Mouse (Mus musculus) adrenal gland, postnatal 14 days (tissue): ENCODE measurements around the gene Lpin3. TPM values are rescaled to one million over a fixed set of nuclear protein-coding genes. Genes with fewer than 3 reads are reported as not detected.
A peak's percentile ranks its signal among the peaks of the same experiment; 100 is the strongest.

ENCODE experiments used
- DNase-seq: peaks from one replicate; pipeline ENCODE4 v3.0.0; 2021; ENCODE audit warnings: mixed read lengths
- long read RNA-seq, 2 experiments: library from polyadenylated mRNA; stranded (forward); transcript quantifications; one replicate each; pipeline ENCODE4 v2.0.0; 2021
- total RNA-seq: library from RNA; stranded (reverse); gene quantifications from 2 replicates; pipeline ENCODE4 v1.2.3, GENCODE M21; 2021

The Lpin3 gene
- total RNA-seq = 36.2 and 42.1 TPM in 2 replicates
- long read RNA-seq, experiment 1, transcript Lpin3-203 (20 exons, 3,470 nt) = major isoform, 50 of 80 reads
- long read RNA-seq, experiment 1, partial matches to known transcripts = 13 of 80 reads
- long read RNA-seq, experiment 1, other reads (novel, unspliced or antisense) = 17 of 80 reads
- long read RNA-seq, experiment 2, transcript Lpin3-203 (20 exons, 3,470 nt) = major isoform, 22 of 38 reads
- long read RNA-seq, experiment 2, partial matches to known transcripts = 9 of 38 reads
- long read RNA-seq, experiment 2, other reads (novel, unspliced or antisense) = 7 of 38 reads

DNA sequence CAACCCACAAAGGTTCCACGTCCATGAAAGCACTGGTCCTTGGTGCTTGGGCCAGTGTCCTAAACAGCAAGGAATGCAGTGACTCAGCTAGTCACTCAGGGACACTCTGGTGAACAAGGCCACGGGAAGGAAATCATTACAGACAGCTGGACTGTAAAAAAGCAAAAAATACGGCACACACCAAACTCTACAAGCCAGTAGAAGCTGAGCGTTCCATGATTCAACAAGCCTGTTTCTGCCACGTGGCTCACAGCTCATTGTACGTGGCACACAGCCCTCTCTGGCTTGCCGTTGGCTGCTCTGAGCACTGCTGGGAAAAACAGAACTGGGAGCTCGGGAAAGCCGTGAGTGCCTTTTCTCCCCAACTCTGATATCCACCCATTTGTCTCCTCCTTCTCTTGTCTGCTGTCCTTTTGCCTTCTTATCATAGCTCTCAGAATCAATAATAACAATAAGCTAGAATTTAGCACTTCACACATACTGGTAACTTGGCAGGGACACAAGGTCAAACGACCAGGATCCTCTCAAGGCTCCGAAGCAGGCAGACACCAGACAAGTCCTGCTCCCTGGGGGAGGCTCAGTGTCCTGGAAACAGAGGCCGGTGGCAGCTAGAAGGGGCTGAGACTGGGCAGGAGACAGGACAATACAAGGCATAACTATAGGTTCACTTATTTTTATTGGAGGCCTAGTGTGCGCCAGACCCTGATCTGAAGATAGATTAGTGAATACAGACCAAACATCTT, at the start of gene Lpin3:
Lpin3 (plus strand) TSS at position 218 of the 743 bp plus-strand sequence.
- DNase-seq = peak; percentile 83

DNA sequence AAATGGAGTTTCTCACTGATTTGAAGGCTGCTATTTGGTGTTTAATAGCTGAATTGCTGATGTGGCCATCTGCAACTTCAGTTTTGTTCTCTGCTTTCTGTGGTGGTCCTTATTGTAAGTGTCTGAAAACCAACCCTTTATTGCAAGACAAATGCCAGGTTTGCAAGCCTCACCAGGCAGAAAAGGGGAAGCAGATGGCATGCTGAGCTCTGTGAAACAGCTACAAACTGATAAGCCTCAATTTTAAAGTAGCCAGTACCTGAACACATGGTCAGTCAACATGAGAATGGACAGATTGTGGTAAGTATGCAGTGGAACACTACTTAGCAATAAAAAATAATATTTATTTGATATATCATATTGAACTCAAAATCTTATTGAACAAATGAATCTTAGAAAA, 39.6 kb upstream of the Lpin3 start:
- DNase-seq = no peak

DNA sequence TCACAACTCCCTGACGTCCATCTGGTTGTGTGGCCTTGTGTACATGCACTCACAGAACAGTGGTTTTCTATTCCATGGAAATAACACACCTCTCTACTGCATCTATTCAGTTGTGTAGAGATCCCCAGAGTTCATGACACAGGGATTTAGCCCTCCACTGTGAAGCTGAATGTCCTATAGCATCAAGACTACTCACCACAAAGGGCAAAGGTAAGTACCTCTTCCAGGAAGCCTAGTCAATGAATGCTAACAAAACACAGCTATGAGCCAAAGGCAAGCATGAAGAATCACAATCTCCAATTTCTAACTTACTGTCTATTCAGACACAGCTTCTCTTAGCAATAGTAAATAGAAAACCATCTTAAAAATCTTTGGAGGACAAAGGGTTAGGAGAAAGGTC, 32.8 kb upstream of the Lpin3 start:
- DNase-seq = no peak

GRCm38 (mm10) chr2:160848186-160848585, 32.3 kb upstream of the Lpin3 start:
- no peak for DNase-seq

DNA sequence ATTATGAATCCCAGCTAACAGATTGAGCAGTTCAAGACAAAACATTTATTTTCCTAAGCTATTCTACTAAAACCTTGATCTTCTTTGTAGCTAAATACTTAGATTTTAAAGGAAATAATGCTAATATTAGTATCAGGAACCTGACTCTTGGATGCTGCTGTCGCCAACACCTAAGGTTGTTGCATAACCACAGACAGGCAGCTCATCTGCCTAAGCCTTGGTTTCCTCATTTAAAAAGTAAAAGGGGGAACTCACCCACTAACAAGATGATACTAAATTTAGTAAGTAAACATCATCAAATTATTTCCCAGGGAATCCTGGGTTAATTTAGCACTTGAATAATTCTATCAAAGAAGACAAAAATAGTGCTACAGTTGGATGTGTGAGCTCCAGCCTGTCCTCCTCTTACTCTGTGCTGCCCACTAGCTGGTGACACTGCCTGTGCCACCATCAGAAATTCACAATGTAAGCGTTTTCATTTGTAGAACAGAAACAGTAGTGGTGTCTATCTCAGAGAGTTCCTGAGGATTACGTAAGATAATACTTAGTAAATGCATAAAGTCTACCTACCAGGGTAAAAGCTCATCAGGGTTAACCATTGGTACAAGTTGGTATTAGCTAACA, 30.7 kb upstream of the Lpin3 start:
- DNase-seq = no peak

DNA sequence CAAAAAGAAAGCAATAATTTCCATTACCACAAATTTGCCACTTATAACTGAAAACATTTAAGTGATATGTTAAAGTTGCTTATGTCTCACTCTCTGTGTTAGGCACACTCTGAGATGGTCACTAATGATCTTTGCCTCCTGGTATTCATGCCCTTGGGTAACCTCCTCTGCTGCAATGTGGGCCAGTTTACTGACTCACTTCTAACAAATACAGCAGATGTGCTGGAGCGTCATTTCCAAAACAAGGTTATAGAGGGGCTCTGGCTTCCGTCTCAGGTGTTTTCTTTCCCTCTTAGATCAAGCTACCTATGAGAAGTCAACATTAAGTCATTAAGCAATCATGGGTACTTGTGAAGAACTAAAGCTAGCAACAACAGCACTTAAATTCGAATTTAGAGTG, 30.1 kb upstream of the Lpin3 start:
- DNase-seq = no peak

DNA sequence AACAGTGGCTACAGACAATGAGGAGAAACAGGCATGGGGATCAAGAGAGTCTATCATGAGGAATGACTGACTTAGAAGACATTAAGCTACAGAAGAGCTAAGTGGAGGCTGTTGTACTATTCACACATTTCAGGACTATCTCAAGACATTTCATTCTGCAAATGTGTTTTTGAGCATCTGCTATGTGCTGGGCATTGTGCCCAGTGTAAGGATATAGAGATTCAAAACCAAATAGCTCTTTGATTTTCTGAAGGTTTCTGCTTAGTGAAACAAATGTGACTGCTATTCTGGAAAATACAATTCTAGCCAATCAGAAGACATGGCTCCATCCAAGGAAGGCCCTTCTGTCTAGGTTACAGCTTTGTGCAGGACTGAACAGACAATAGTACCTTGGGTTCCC, 25.8 kb upstream of the Lpin3 start:
- no peak for DNase-seq

DNA sequence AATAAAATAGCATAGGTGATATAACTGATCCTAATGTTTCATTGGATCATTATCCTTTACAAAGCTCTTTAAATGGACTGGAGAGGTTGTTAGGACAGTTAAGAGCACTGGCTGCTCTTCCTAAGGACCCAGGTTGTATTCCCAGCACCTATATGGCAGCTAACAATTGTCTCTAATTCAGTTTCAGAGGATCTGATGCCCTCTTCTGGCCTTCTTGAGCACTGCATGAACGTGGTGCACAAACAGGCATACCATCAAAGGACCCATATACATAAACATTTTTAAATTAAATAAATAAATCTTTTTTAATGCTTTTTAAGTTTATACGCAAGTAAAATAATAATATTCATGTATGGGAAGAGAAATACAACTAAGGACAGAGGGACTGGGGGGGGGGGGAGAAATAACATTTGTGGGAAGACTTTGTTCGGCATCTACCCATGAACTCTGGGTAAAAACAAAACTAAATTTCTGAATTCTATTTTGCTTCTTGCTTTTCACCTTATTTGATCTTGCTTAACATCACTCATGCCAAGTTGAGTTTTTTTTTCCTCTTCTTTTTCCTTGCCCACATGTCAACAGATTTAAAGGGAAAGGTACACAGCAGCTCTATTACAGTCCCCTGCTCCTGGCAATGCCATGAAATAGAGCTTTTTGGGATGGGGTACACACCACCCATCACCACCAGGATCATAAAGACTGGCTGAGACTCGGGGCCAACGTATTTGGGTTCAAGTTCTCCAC, 23.9 kb upstream of the Lpin3 start:
- no peak for DNase-seq

DNA sequence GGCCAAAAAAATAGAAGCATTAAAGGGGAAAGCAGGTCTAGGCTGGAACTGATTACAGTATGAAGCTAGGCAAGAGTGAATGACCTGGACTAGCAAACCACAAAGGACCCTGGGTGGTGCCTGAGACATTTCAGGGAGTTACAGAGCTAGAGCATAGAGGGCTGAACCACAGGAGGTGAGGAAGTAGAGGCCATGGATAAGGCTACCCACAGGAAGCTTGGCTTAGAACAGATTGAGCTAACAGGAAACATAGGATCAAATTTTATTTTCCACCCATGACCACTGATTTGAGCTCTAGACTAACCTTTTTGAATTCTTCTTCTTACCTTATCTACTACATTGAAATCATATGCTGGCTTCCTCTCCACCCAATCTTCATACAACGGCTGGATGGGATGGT, 20.1 kb upstream of the Lpin3 start:
- DNase-seq = no peak

DNA sequence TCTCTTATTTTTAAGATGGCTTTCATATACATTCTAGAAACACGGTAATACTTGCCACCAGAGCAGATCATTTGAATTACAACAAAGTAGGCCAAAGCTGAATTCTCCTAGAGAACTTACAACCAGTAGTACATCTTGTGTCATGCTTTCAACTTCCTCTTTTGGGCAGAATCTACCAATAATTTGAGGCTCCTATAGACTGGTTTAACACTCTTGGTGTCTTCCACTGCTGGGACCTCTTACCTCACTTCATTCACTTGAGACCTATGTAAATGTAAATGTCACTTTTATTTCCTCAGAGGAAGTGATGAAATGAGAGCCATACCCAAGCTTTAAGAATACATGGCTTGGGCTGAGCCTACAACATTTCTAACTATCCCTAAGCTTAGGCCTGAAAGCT, 16.4 kb upstream of the Lpin3 start:
- DNase-seq = no peak

GRCm38 (mm10) chr2:160865266-160865665, 15.2 kb upstream of the Lpin3 start:
- no peak for DNase-seq

DNA sequence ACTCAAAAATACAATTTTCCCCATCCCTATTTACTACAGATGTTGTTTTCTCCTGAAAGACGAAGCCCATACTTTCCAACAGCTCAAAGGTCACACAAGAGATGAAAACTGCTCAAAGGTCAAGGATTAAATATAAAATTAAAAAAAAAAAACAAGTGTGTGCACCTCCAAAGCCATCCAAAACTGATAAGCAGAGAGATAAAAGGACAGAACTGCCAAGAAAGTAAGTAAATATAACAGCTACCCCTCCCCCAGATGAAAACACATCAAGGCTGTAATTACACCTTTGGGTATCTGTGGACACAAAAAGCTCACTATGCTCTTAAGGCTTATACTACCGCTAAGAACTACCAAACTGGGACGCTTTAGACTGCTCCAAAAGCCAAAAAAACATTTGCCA, 11.0 kb upstream of the Lpin3 start:
- no peak for DNase-seq

- no peak for DNase-seq
Observed at GRCm38 (mm10) chr2:160871310-160871709, 9.2 kb upstream of the Lpin3 start.

GRCm38 (mm10) chr2:160872395-160872794, 8.1 kb upstream of the Lpin3 start:
- peak; percentile 90 for DNase-seq

GRCm38 (mm10) chr2:160872890-160873382, 7.5 kb upstream of the Lpin3 start, which contains the start of gene Zhx3:
Gene Zhx3 (minus strand): TSS chr2:160872998.
- peak; percentile 96 for DNase-seq

DNA sequence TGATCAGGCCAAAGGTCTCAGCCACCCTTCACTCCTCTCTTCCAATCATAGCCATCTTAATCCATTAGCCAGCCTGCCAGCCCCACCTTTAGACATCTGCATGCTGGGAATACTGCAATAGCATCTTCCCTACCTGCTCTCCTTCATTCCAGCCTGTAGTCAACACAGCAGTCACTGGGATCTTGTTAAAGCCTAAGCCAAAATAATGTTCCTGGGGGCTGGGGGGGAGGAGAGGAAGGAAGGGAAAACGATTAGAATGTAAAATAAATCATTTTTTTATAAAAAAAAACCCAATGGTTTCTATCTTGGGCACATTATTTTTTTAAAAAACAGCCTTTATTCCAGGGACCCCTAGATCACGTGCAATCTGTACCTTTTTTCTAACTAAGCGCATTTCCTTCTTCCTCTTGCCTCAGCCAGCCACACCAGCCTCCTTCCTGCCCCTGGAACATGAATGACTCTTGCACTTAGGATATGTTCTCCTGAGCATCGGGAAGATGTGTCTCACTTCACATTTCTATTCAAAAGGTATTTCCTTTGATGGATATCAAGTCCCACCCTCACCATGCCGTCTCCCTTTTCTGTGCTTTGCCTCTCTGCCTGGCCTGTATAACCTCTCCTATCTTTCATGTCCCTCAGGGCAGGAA, 6.1 kb upstream of the Lpin3 start:
- no peak for DNase-seq

DNA sequence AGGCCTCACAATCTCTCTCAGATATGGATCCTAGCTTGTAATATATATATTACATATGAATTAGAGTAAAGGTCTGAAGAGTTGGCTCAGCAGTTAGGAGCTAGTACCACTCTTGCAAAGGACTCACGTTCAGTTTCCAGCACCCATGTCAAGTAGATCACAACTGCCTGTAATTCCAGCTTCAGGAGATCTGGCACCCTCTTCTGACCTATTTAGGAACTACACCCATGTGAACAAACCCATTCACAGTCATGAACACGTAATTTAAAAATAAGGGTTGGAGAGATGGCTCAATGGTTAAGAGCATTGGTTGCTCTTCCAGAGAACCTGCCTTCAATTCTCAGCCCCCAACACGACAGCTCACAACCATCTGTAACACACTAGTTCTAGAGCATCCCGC, 4.4 kb upstream of the Lpin3 start:
- DNase-seq = no peak

- DNase-seq = peak; percentile 42
Observed at GRCm38 (mm10) chr2:160881462-160882101, 1.1 kb downstream of the Lpin3 start.

- DNase-seq = peak; percentile 77
Observed at GRCm38 (mm10) chr2:160882436-160882835, 2.0 kb downstream of the Lpin3 start.

GRCm38 (mm10) chr2:160883912-160884311, 3.4 kb downstream of the Lpin3 start:
- peak; percentile 61 for DNase-seq

DNA sequence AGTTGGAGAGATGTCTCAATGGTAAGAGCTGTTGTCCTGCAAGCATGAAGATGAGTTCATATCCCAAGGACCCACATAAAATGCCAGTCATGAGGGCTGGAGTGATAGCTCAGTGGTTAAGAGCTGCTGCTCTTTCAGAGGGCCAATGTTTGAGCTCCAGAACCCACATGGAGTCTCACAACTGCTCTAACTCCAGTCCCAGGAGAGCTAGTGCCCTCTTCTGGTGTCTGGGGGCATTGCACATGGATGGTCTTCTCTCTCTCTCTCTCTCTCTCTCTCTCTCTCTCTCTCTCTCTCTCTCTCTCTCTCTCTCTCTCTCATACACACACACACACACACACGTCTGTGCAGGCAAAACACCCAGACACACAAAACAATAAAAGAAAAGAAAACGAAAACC, 4.4 kb downstream of the Lpin3 start:
- DNase-seq = peak; percentile 74
